Mouse (Mus musculus): ENCODE data around the gene Pate2.
A peak's percentile ranks its signal among the peaks of the same experiment; 100 is the strongest.

DNA sequence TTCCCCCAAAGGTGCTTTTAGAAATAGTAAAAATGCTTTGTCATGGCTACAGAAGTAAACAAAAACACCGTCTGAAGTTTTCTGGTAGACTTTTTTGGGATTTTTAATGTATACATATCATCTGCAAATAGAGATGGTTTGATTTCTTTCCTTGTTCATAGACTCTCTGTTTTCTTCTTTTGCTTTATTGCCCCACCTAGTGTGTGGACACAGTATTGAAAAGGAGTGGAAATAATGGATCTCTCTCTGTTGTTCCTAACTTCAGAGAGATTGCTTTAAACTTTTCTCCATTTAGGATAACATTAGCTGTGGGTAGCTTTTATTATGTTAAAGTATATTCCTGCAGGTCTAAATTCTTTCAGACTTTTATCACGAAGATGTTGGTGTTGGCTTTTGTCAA, 43.9 kb downstream of the Pate2 start:
- TF ChIP-seq NELFE (IDR thresholded peaks at IDR 0.05; ENCODE audit: low read depth, low read length) (no peak), MAZ (IDR thresholded peaks at IDR 0.05; ENCODE audit: low read depth, low read length) (no peak), CTCF (IDR thresholded peaks at IDR 0.05 in 2 of 3, conservative IDR thresholded peaks at IDR 0.05 in 1 of 3; ENCODE audit: control insufficient read depth in 1 of 3, insufficient read depth in 1 of 3, low read depth in 2 of 3, low read length in 3 of 3, poor library complexity in 1 of 3, severe bottlenecking in 1 of 3) (peak in 1 of 3 experiments; percentile 41; a peak in 2 of 6 replicates)
